In genomic region chr3:84775577-84775976, GRCm38 (mm10) we compare ENCODE assay signal across 25 mouse cellular contexts. TPM values are rescaled to one million over a fixed set of nuclear protein-coding genes. Genes with fewer than 3 reads are reported as not detected.
A peak's percentile ranks its signal among the peaks of the same experiment; 100 is the strongest.
DNase-seq lines count a peak whose midpoint lies in the region; ATAC-seq and TF ChIP-seq lines count a peak whose summit lies in the region.
"Had no signal": no experiment of that assay in that cellular context is flagged by ENCODE, and none has a peak within 500 bp of the region (broad histone marks: within the 10 kb centered on the region; RNA-seq: fewer than 3 reads in every experiment).

No protein-coding gene starts in this region.

- TF ChIP-seq CTCF in intestine, postnatal 0 days (IDR thresholded peaks at IDR 0.05; ENCODE audit: low read depth): no peak
- no peak for TF ChIP-seq CTCF in stomach, postnatal 0 days (IDR thresholded peaks at IDR 0.05; ENCODE audit: low read depth)

- DNase-seq in limb, embryonic 14.5 days (ENCODE audit: low spot score): peak; percentile 47
- no peak for DNase-seq in stomach, postnatal 0 days (ENCODE audit: low spot score)
- DNase-seq in kidney, adult 8-10 months: no peak
- DNase-seq: adrenal gland, adult 8-10 months; cerebellum, adult 8-10 months; cerebellum, postnatal 36 days; embryo, embryonic 11 days; liver, embryonic 13.5 days; lung, adult 18-20 months; lung, postnatal 10 days; midbrain, embryonic 14.5 days; retina, postnatal 1 day; right cerebral cortex, postnatal 25 days had no signal

- H3K27ac ChIP-seq in intestine, embryonic 16.5 days (ENCODE audit: low read length): peak overlapping the region; percentile 43
- H3K27ac ChIP-seq in intestine, embryonic 15.5 days: no peak overlapping the region
- H3K27ac ChIP-seq in intestine, postnatal 0 days (ENCODE audit: low read depth, low read length): 0 out of 2 replicates have a peak overlapping the region, but pooled peaks have one; percentile 37
- peak overlapping the region; percentile 33 for H3K27ac ChIP-seq in limb, embryonic 14.5 days (replicated peaks; ENCODE audit: low read depth, low read length)
- peak overlapping the region; percentile 78 for H3K27ac ChIP-seq in stomach, postnatal 0 days (replicated peaks)
- H3K27ac ChIP-seq in kidney, embryonic 15.5 days: no peak overlapping the region
- no peak overlapping the region for H3K27ac ChIP-seq in midbrain, embryonic 16.5 days (ENCODE audit: low read length)
- H3K27ac ChIP-seq: heart, embryonic 10.5 days; heart, embryonic 15.5 days; left cerebral cortex, adult 2 months; liver, embryonic 13.5 days; neural tube, embryonic 15.5 days had no signal

- TF ChIP-seq EP300 in stomach, postnatal 0 days (optimal IDR thresholded peaks at IDR 0.05): no peak

- 70% methylated on average over 4 of the region's 4 CpGs for WGBS in intestine, embryonic 16.5 days
- 62% methylated on average over 4 of the region's 4 CpGs for WGBS in intestine, embryonic 15.5 days
- 60% methylated on average over 4 of the region's 4 CpGs for WGBS in intestine, postnatal 0 days
- WGBS in limb, embryonic 14.5 days: 38% methylated on average over 4 of the region's 4 CpGs
- 30% methylated on average over 4 of the region's 4 CpGs for WGBS in stomach, postnatal 0 days
- 69% methylated on average over 4 of the region's 4 CpGs for WGBS in kidney, embryonic 15.5 days
- 73% methylated on average over 4 of the region's 4 CpGs for WGBS in midbrain, embryonic 16.5 days

- H3K4me1 ChIP-seq in intestine, embryonic 16.5 days (ENCODE audit: control insufficient read depth, insufficient read depth, low read length): peaks cover 2% of the 10 kb centered on the region; the same call in 1 of the 2 replicates
- no peaks in the 10 kb centered on the region for H3K4me1 ChIP-seq in intestine, embryonic 15.5 days (replicated peaks)
- no peaks in the 10 kb centered on the region for H3K4me1 ChIP-seq in intestine, postnatal 0 days (replicated peaks; ENCODE audit: control insufficient read depth, insufficient read depth, low read length)
- H3K4me1 ChIP-seq in limb, embryonic 14.5 days (ENCODE audit: control insufficient read depth, insufficient read depth, low read length): peaks cover 17% of the 10 kb centered on the region
- H3K4me1 ChIP-seq in stomach, postnatal 0 days (replicated peaks; ENCODE audit: control insufficient read depth, insufficient read depth): peaks cover 6% of the 10 kb centered on the region
- peaks cover 9% of the 10 kb centered on the region; the same call in 1 of the 2 replicates for H3K4me1 ChIP-seq in kidney, embryonic 15.5 days
- no peaks in the 10 kb centered on the region for H3K4me1 ChIP-seq in midbrain, embryonic 16.5 days (ENCODE audit: control insufficient read depth, insufficient read depth, low read length)
- H3K4me1 ChIP-seq: heart, embryonic 10.5 days; heart, embryonic 15.5 days; neural tube, embryonic 15.5 days had no signal

- H3K4me2 ChIP-seq in intestine, embryonic 16.5 days (ENCODE audit: low read depth, low read length): no peak overlapping the region
- H3K4me2 ChIP-seq in intestine, embryonic 15.5 days (replicated peaks): no peak overlapping the region
- H3K4me2 ChIP-seq in intestine, postnatal 0 days (replicated peaks; ENCODE audit: low read depth): no peak overlapping the region
- no peak overlapping the region for H3K4me2 ChIP-seq in limb, embryonic 14.5 days (replicated peaks; ENCODE audit: low read depth, low read length, severe bottlenecking)
- no peak overlapping the region for H3K4me2 ChIP-seq in stomach, postnatal 0 days (replicated peaks; ENCODE audit: low read depth)
- no peak overlapping the region for H3K4me2 ChIP-seq in kidney, embryonic 15.5 days
- H3K4me2 ChIP-seq in midbrain, embryonic 16.5 days (ENCODE audit: low read length): no peak overlapping the region
- H3K4me2 ChIP-seq: heart, embryonic 15.5 days; liver, embryonic 13.5 days; neural tube, embryonic 15.5 days had no signal

- H3K4me3 ChIP-seq in intestine, embryonic 16.5 days (ENCODE audit: low read length): no peak overlapping the region
- no peak overlapping the region for H3K4me3 ChIP-seq in intestine, embryonic 15.5 days (replicated peaks)
- no peak overlapping the region for H3K4me3 ChIP-seq in intestine, postnatal 0 days (ENCODE audit: low read depth, low read length)
- H3K4me3 ChIP-seq in limb, embryonic 14.5 days (replicated peaks; ENCODE audit: low read length): no peak overlapping the region
- no peak overlapping the region for H3K4me3 ChIP-seq in stomach, postnatal 0 days (ENCODE audit: low read depth, low read length)
- no peak overlapping the region for H3K4me3 ChIP-seq in kidney, embryonic 15.5 days (replicated peaks)
- H3K4me3 ChIP-seq in midbrain, embryonic 16.5 days (ENCODE audit: low read depth, low read length): no peak overlapping the region
- H3K4me3 ChIP-seq: heart, embryonic 10.5 days; heart, embryonic 15.5 days; left cerebral cortex, adult 2 months; liver, embryonic 13.5 days; neural tube, embryonic 15.5 days had no signal

- no peak for ATAC-seq in intestine, embryonic 16.5 days
- ATAC-seq in intestine, embryonic 15.5 days: no peak
- ATAC-seq in intestine, postnatal 0 days: no peak
- peak; percentile 62 for ATAC-seq in limb, embryonic 14.5 days (ENCODE audit: low FRiP score, low read depth)
- no peak for ATAC-seq in stomach, postnatal 0 days (ENCODE audit: low FRiP score, low TSS enrichment)
- no peak for ATAC-seq in kidney, embryonic 15.5 days (replicated peaks; ENCODE audit: low FRiP score)
- ATAC-seq in midbrain, embryonic 16.5 days: no peak
- ATAC-seq: forebrain, embryonic 16.5 days; hindbrain, embryonic 16.5 days had no signal

- H3K36me3 ChIP-seq in intestine, embryonic 16.5 days (ENCODE audit: control insufficient read depth, insufficient read depth, low read length): no peaks in the 10 kb centered on the region
- no peaks in the 10 kb centered on the region for H3K36me3 ChIP-seq in intestine, embryonic 15.5 days
- no peaks in the 10 kb centered on the region for H3K36me3 ChIP-seq in intestine, postnatal 0 days (ENCODE audit: control insufficient read depth, insufficient read depth)
- no peaks in the 10 kb centered on the region for H3K36me3 ChIP-seq in limb, embryonic 14.5 days (ENCODE audit: control insufficient read depth, insufficient read depth, low read length)
- no peaks in the 10 kb centered on the region for H3K36me3 ChIP-seq in stomach, postnatal 0 days (ENCODE audit: control insufficient read depth, insufficient read depth, low read length)
- no peaks in the 10 kb centered on the region for H3K36me3 ChIP-seq in kidney, embryonic 15.5 days
- no peaks in the 10 kb centered on the region for H3K36me3 ChIP-seq in midbrain, embryonic 16.5 days (ENCODE audit: control insufficient read depth, insufficient read depth, low read length)
- H3K36me3 ChIP-seq: G1E; heart, embryonic 10.5 days; heart, embryonic 15.5 days; liver, embryonic 13.5 days; neural tube, embryonic 15.5 days had no signal

- no peak for TF ChIP-seq POLR2A in limb, embryonic 14.5 days (IDR thresholded peaks at IDR 0.05; ENCODE audit: borderline replicate concordance, extremely low read depth, insufficient read depth, insufficient read length)

- H3K9me3 ChIP-seq in intestine, embryonic 16.5 days (ENCODE audit: control insufficient read depth, low read length): no peaks in the 10 kb centered on the region
- H3K9me3 ChIP-seq in intestine, embryonic 15.5 days: no peaks in the 10 kb centered on the region
- H3K9me3 ChIP-seq in intestine, postnatal 0 days (ENCODE audit: control insufficient read depth): no peaks in the 10 kb centered on the region
- H3K9me3 ChIP-seq in limb, embryonic 14.5 days (ENCODE audit: control insufficient read depth, low read length): no peaks in the 10 kb centered on the region
- no peaks in the 10 kb centered on the region for H3K9me3 ChIP-seq in stomach, postnatal 0 days (ENCODE audit: control insufficient read depth, low read length)
- no peaks in the 10 kb centered on the region for H3K9me3 ChIP-seq in kidney, embryonic 15.5 days (replicated peaks)
- H3K9me3 ChIP-seq in midbrain, embryonic 16.5 days (replicated peaks; ENCODE audit: control insufficient read depth, low read length, poor library complexity, severe bottlenecking): no peaks in the 10 kb centered on the region
- H3K9me3 ChIP-seq: G1E; heart, embryonic 10.5 days; heart, embryonic 15.5 days; liver, embryonic 13.5 days; neural tube, embryonic 15.5 days had no signal

- H3K27me3 ChIP-seq in intestine, embryonic 16.5 days (replicated peaks; ENCODE audit: control insufficient read depth, insufficient read depth, low read length): no peaks in the 10 kb centered on the region
- no peaks in the 10 kb centered on the region for H3K27me3 ChIP-seq in intestine, embryonic 15.5 days (replicated peaks)
- no peaks in the 10 kb centered on the region for H3K27me3 ChIP-seq in intestine, postnatal 0 days (replicated peaks; ENCODE audit: control insufficient read depth, insufficient read depth, low read length)
- no peaks in the 10 kb centered on the region for H3K27me3 ChIP-seq in limb, embryonic 14.5 days (ENCODE audit: control insufficient read depth, insufficient read depth, low read length)
- H3K27me3 ChIP-seq in stomach, postnatal 0 days (ENCODE audit: control insufficient read depth, insufficient read depth, low read length): no peaks in the 10 kb centered on the region
- H3K27me3 ChIP-seq in kidney, embryonic 15.5 days: no peaks in the 10 kb centered on the region
- H3K27me3 ChIP-seq in midbrain, embryonic 16.5 days (ENCODE audit: control insufficient read depth, insufficient read depth, low read depth, low read length): no peaks in the 10 kb centered on the region
- H3K27me3 ChIP-seq: heart, embryonic 15.5 days; liver, embryonic 13.5 days; neural tube, embryonic 15.5 days had no signal

- H3K9ac ChIP-seq in intestine, embryonic 16.5 days (ENCODE audit: low read depth, low read length): no peak overlapping the region
- no peak overlapping the region for H3K9ac ChIP-seq in intestine, embryonic 15.5 days
- H3K9ac ChIP-seq in intestine, postnatal 0 days (ENCODE audit: low read depth, low read length): no peak overlapping the region
- no peak overlapping the region for H3K9ac ChIP-seq in limb, embryonic 14.5 days (ENCODE audit: low read depth, low read length, severe bottlenecking)
- no peak overlapping the region for H3K9ac ChIP-seq in stomach, postnatal 0 days (ENCODE audit: low read length)
- H3K9ac ChIP-seq in kidney, embryonic 15.5 days: no peak overlapping the region
- H3K9ac ChIP-seq in midbrain, embryonic 16.5 days (ENCODE audit: low read depth, low read length): no peak overlapping the region
- H3K9ac ChIP-seq: heart, embryonic 15.5 days; liver, embryonic 13.5 days; neural tube, embryonic 15.5 days had no signal

RNA-seq across cellular contexts. Expression of gene Fbxw7, which starts 39.5 kb away (rescaled TPM):
- 7.0 and 7.8 TPM in 2 replicates for polyA plus RNA-seq in intestine, embryonic 16.5 days (2015; fragmentation: Nextera tagmentation; extraction: Ambion mirVana)
- 9.6 and 10.4 TPM in 2 replicates for polyA plus RNA-seq in intestine, embryonic 15.5 days (2015; fragmentation: Nextera tagmentation; extraction: Ambion mirVana)
- polyA plus RNA-seq in intestine, postnatal 0 days (2015; fragmentation: Nextera tagmentation; extraction: Ambion mirVana): 5.6 and 5.7 TPM in 2 replicates
- polyA plus RNA-seq in limb, embryonic 14.5 days (2012; rRNA removed): 8.6 and 10.6 TPM in 2 replicates
- polyA plus RNA-seq in limb, embryonic 14.5 days (2014; fragmentation: Nextera tagmentation; extraction: Ambion mirVana): 11.8 and 13.4 TPM in 2 replicates
- polyA plus RNA-seq in stomach, postnatal 0 days (2015; fragmentation: Nextera tagmentation; extraction: Ambion mirVana): 6.7 and 7.4 TPM in 2 replicates
- polyA plus RNA-seq in kidney, embryonic 15.5 days (2015; fragmentation: Nextera tagmentation; extraction: Ambion mirVana): 9.0 and 9.3 TPM in 2 replicates
- 28.5 and 29.0 TPM in 2 replicates for polyA plus RNA-seq in midbrain, embryonic 16.5 days (2015; fragmentation: Nextera tagmentation; extraction: Ambion mirVana)

Comparison
In these comparisons a context has a peak if more than half of its experiments do, and no peak if none do; other contexts are left out.
1. H3K27ac ChIP-seq: peak in intestine, embryonic 16.5 days (single experiment), intestine, postnatal 0 days (single experiment), limb, embryonic 14.5 days (single experiment) and stomach, postnatal 0 days (single experiment); none in intestine, embryonic 15.5 days (single experiment), kidney, embryonic 15.5 days (single experiment) and midbrain, embryonic 16.5 days (single experiment).